ENCODE assay signal across 8 mouse cellular contexts in genomic region chr3:116423353-116424159, GRCm38 (mm10). TPM values are rescaled to one million over a fixed set of nuclear protein-coding genes. Genes with fewer than 3 reads are reported as not detected.
DNase-seq lines count a peak whose midpoint lies in the region; ATAC-seq and TF ChIP-seq lines count a peak whose summit lies in the region.

TSS of gene Cdc14a (minus strand) at chr3:116424032.

- H3K9me3 ChIP-seq in embryonic facial prominence, embryonic 14.5 days (ENCODE audit: control insufficient read depth, low read length), result no peaks in the 10 kb centered on the region
- no peaks in the 10 kb centered on the region for H3K9me3 ChIP-seq in kidney, embryonic 14.5 days (ENCODE audit: control insufficient read depth, low read length)
- H3K9me3 ChIP-seq in liver, embryonic 11.5 days (ENCODE audit: control insufficient read depth, low read length), result no peaks in the 10 kb centered on the region
- H3K9me3 ChIP-seq in stomach, embryonic 14.5 days (ENCODE audit: control insufficient read depth, low read depth, low read length), result no peaks in the 10 kb centered on the region

- peaks cover 2% of the 10 kb centered on the region; the same call in 1 of the 2 replicates for H3K4me1 ChIP-seq in bone marrow, adult 2 months (ENCODE audit: control insufficient read depth, insufficient read depth, low read length)
- H3K4me1 ChIP-seq in embryonic facial prominence, embryonic 14.5 days (ENCODE audit: control insufficient read depth, insufficient read depth, low read length), result peaks cover 10% of the 10 kb centered on the region
- H3K4me1 ChIP-seq in kidney, embryonic 14.5 days (ENCODE audit: control insufficient read depth, insufficient read depth, low read length), result peaks cover 12% of the 10 kb centered on the region; the same call in 1 of the 2 replicates
- H3K4me1 ChIP-seq in liver, embryonic 11.5 days (replicated peaks; ENCODE audit: control insufficient read depth, insufficient read depth, low read length), result peaks cover 4% of the 10 kb centered on the region; the same call in 1 of the 2 replicates
- peaks cover 9% of the 10 kb centered on the region for H3K4me1 ChIP-seq in stomach, embryonic 14.5 days (ENCODE audit: control insufficient read depth, insufficient read depth, low read length)

- no peak for TF ChIP-seq CTCF in bone marrow, adult 2 months (IDR thresholded peaks at IDR 0.05; ENCODE audit: control insufficient read depth, insufficient read depth, low read length)

- H3K27me3 ChIP-seq in embryonic facial prominence, embryonic 14.5 days (replicated peaks; ENCODE audit: control insufficient read depth, insufficient read depth, low read length), result no peaks in the 10 kb centered on the region
- no peaks in the 10 kb centered on the region for H3K27me3 ChIP-seq in kidney, embryonic 14.5 days (ENCODE audit: control insufficient read depth, insufficient read depth, low read length)
- H3K27me3 ChIP-seq in liver, embryonic 11.5 days (replicated peaks; ENCODE audit: control insufficient read depth, insufficient read depth, low read length), result no peaks in the 10 kb centered on the region
- no peaks in the 10 kb centered on the region for H3K27me3 ChIP-seq in stomach, embryonic 14.5 days (ENCODE audit: control insufficient read depth, insufficient read depth, low read length)

- peak; percentile 73 to 74 for DNase-seq in B cell, adult 2 months
- peak; percentile 96 for DNase-seq in embryonic facial prominence, embryonic 14.5 days (ENCODE audit: low spot score)
- peak; percentile 76 for DNase-seq in heart, adult 8-10 months (ENCODE audit: low spot score)
- peak; percentile 88 for DNase-seq in liver, embryonic 11.5 days (ENCODE audit: low spot score)
- peak; percentile 71 to 77 for DNase-seq in natural killer cell, adult 2 months (ENCODE audit: low spot score in 2 of 2)

- under 1% methylated on average over 63 of the region's 64 CpGs for WGBS in bone marrow, adult 2 months
- WGBS in embryonic facial prominence, embryonic 14.5 days, result 0% methylated on average over 16 of the region's 64 CpGs
- under 1% methylated on average over 61 of the region's 64 CpGs for WGBS in kidney, embryonic 14.5 days
- under 1% methylated on average over 60 of the region's 64 CpGs for WGBS in liver, embryonic 11.5 days
- under 1% methylated on average over 60 of the region's 64 CpGs for WGBS in stomach, embryonic 14.5 days

- peak within 1 kb of the TSS; percentile 94 for H3K4me2 ChIP-seq in embryonic facial prominence, embryonic 14.5 days (ENCODE audit: low read depth, low read length)
- H3K4me2 ChIP-seq in kidney, embryonic 14.5 days (replicated peaks; ENCODE audit: low read depth, low read length), result peak within 1 kb of the TSS; percentile 90
- H3K4me2 ChIP-seq in liver, embryonic 11.5 days, result peak within 1 kb of the TSS; percentile 97
- H3K4me2 ChIP-seq in stomach, embryonic 14.5 days (replicated peaks; ENCODE audit: low read depth, low read length), result peak within 1 kb of the TSS; percentile 86

- peak within 1 kb of the TSS; percentile 87 for H3K27ac ChIP-seq in bone marrow, adult 2 months (ENCODE audit: control insufficient read depth, insufficient read depth, low read depth, low read length, poor library complexity)
- H3K27ac ChIP-seq in embryonic facial prominence, embryonic 14.5 days (replicated peaks; ENCODE audit: low read depth, low read length), result peak within 1 kb of the TSS; percentile 90
- H3K27ac ChIP-seq in kidney, embryonic 14.5 days (ENCODE audit: low read depth, low read length), result peak within 1 kb of the TSS; percentile 89
- peak within 1 kb of the TSS; percentile 86 for H3K27ac ChIP-seq in liver, embryonic 11.5 days (ENCODE audit: low read depth, low read length)
- H3K27ac ChIP-seq in stomach, embryonic 14.5 days (ENCODE audit: low read length), result peak within 1 kb of the TSS; percentile 96

- H3K9ac ChIP-seq in embryonic facial prominence, embryonic 14.5 days (ENCODE audit: low read depth, low read length), result peak within 1 kb of the TSS; percentile 84
- H3K9ac ChIP-seq in kidney, embryonic 14.5 days (ENCODE audit: low read depth, low read length), result peak within 1 kb of the TSS; percentile 90
- peak within 1 kb of the TSS; percentile 82 for H3K9ac ChIP-seq in liver, embryonic 11.5 days (ENCODE audit: low read depth, low read length)
- peak within 1 kb of the TSS; percentile 86 for H3K9ac ChIP-seq in stomach, embryonic 14.5 days (replicated peaks; ENCODE audit: low read depth, low read length)

- peak; percentile 92 for ATAC-seq in embryonic facial prominence, embryonic 14.5 days (ENCODE audit: low read depth)
- ATAC-seq in kidney, embryonic 14.5 days (ENCODE audit: low FRiP score, low TSS enrichment), result peak; percentile 93
- ATAC-seq in liver, embryonic 11.5 days (replicated peaks; ENCODE audit: low FRiP score), result peak; percentile 91
- peak; percentile 90 for ATAC-seq in stomach, embryonic 14.5 days (ENCODE audit: insufficient number of reproducible peaks, insufficient read depth, low FRiP score, low read depth)

- peak within 1 kb of the TSS; percentile 81 for H3K4me3 ChIP-seq in bone marrow, adult 2 months (replicated peaks; ENCODE audit: control insufficient read depth, low read depth, low read length)
- H3K4me3 ChIP-seq in embryonic facial prominence, embryonic 14.5 days (ENCODE audit: low read depth, low read length), result peak within 1 kb of the TSS; percentile 92
- H3K4me3 ChIP-seq in kidney, embryonic 14.5 days (ENCODE audit: low read length), result peak within 1 kb of the TSS; percentile 93
- peak within 1 kb of the TSS; percentile 86 for H3K4me3 ChIP-seq in liver, embryonic 11.5 days (ENCODE audit: low read depth, low read length)
- peak within 1 kb of the TSS; percentile 99 for H3K4me3 ChIP-seq in stomach, embryonic 14.5 days (ENCODE audit: low read depth, low read length)

- TF ChIP-seq POLR2A in bone marrow, adult 2 months (IDR thresholded peaks at IDR 0.05; ENCODE audit: borderline replicate concordance, control insufficient read depth, low read depth, low read length), result peak; percentile 89

- peaks cover 7% of the 10 kb centered on the region; the same call in 1 of the 2 replicates for H3K36me3 ChIP-seq in embryonic facial prominence, embryonic 14.5 days (ENCODE audit: control insufficient read depth, insufficient read depth, low read length)
- no peaks in the 10 kb centered on the region for H3K36me3 ChIP-seq in kidney, embryonic 14.5 days (ENCODE audit: control insufficient read depth, insufficient read depth, low read length)
- no peaks in the 10 kb centered on the region for H3K36me3 ChIP-seq in liver, embryonic 11.5 days (ENCODE audit: control insufficient read depth, insufficient read depth, low read length)
- peaks cover 4% of the 10 kb centered on the region; the same call in 1 of the 2 replicates for H3K36me3 ChIP-seq in stomach, embryonic 14.5 days (ENCODE audit: control insufficient read depth, insufficient read depth, low read length)

RNA-seq across cellular contexts. Expression of gene Cdc14a, which starts in this region (rescaled TPM):
- 4.0 and 7.2 TPM in 2 replicates for polyA plus RNA-seq in bone marrow, adult 2 months (2011; ENCODE audit: insufficient read depth, insufficient read length, low replicate concordance, missing spikeins)
- polyA plus RNA-seq in embryonic facial prominence, embryonic 14.5 days (2014; fragmentation: Nextera tagmentation; extraction: Ambion mirVana), result 7.7 and 7.8 TPM in 2 replicates
- 1 to 10 TPM; 3.3 to 4.2 (median 3.7) TPM for total RNA-seq in heart, adult 8-10 months (2022)
- 8.7 and 17.9 TPM in 2 replicates for polyA plus RNA-seq in kidney, embryonic 14.5 days (2014; fragmentation: Nextera tagmentation; extraction: Ambion mirVana)
- polyA plus RNA-seq in liver, embryonic 11.5 days (2014; fragmentation: Nextera tagmentation; extraction: Ambion mirVana), result 6.7 and 7.1 TPM in 2 replicates
- polyA plus RNA-seq in stomach, embryonic 14.5 days (2014; fragmentation: Nextera tagmentation; extraction: Ambion mirVana), result 15.4 and 15.7 TPM in 2 replicates

Comparison
In these comparisons a context has a peak if more than half of its experiments do, and no peak if none do; other contexts are left out.
1. Peak in every context shown above with its lines: DNase-seq, ATAC-seq, H3K4me3 ChIP-seq and H3K27ac ChIP-seq.